In genomic region chr3:88624324-88624723, GRCm38 (mm10) we compare ENCODE assay signal across 8 mouse cellular contexts. TPM values are rescaled to one million over a fixed set of nuclear protein-coding genes. Genes with fewer than 3 reads are reported as not detected.
A peak's percentile ranks its signal among the peaks of the same experiment; 100 is the strongest.
DNase-seq lines count a peak whose midpoint lies in the region; ATAC-seq and TF ChIP-seq lines count a peak whose summit lies in the region.

No protein-coding gene starts in this region.

- peaks cover 50% of the 10 kb centered on the region for H3K4me1 ChIP-seq in forebrain, embryonic 12.5 days
- H3K4me1 ChIP-seq in limb, embryonic 14.5 days (ENCODE audit: control insufficient read depth, insufficient read depth, low read length), result peaks cover 26% of the 10 kb centered on the region
- peaks cover 39% of the 10 kb centered on the region for H3K4me1 ChIP-seq in stomach, embryonic 16.5 days (ENCODE audit: control insufficient read depth, insufficient read depth, low read length)

- peak overlapping the region; percentile 91 for H3K4me2 ChIP-seq in forebrain, embryonic 12.5 days
- peak overlapping the region; percentile 92 for H3K4me2 ChIP-seq in limb, embryonic 14.5 days (replicated peaks; ENCODE audit: low read depth, low read length, severe bottlenecking)
- H3K4me2 ChIP-seq in stomach, embryonic 16.5 days (ENCODE audit: low read depth, low read length), result peak overlapping the region; percentile 94

- no peaks in the 10 kb centered on the region for H3K27me3 ChIP-seq in forebrain, embryonic 12.5 days
- no peaks in the 10 kb centered on the region for H3K27me3 ChIP-seq in limb, embryonic 14.5 days (ENCODE audit: control insufficient read depth, insufficient read depth, low read length)
- H3K27me3 ChIP-seq in stomach, embryonic 16.5 days (ENCODE audit: control insufficient read depth, insufficient read depth, low read length), result no peaks in the 10 kb centered on the region

- ATAC-seq in forebrain, embryonic 12.5 days (ENCODE audit: low FRiP score), result no peak
- ATAC-seq in limb, embryonic 14.5 days (ENCODE audit: low FRiP score, low read depth), result no peak
- no peak for ATAC-seq in stomach, embryonic 16.5 days (ENCODE audit: insufficient read depth, low FRiP score)

- peak overlapping the region; percentile 99 for H3K9ac ChIP-seq in forebrain, embryonic 12.5 days
- H3K9ac ChIP-seq in limb, embryonic 14.5 days (ENCODE audit: low read depth, low read length, severe bottlenecking), result peak overlapping the region; percentile 96
- peak overlapping the region; percentile 98 for H3K9ac ChIP-seq in stomach, embryonic 16.5 days (ENCODE audit: low read length)

- H3K27ac ChIP-seq in forebrain, embryonic 12.5 days, result peak overlapping the region; percentile 98
- H3K27ac ChIP-seq in limb, embryonic 14.5 days (replicated peaks; ENCODE audit: low read depth, low read length), result peak overlapping the region; percentile 26
- peak overlapping the region; percentile 98 for H3K27ac ChIP-seq in stomach, embryonic 16.5 days (ENCODE audit: low read length)

- WGBS in forebrain, embryonic 12.5 days, result 20% methylated on average over 4 of the region's 4 CpGs
- 32% methylated on average over 4 of the region's 4 CpGs for WGBS in limb, embryonic 14.5 days
- WGBS in stomach, embryonic 16.5 days, result 8% methylated on average over 4 of the region's 4 CpGs

- H3K36me3 ChIP-seq in forebrain, embryonic 12.5 days (replicated peaks), result peaks cover 25% of the 10 kb centered on the region
- H3K36me3 ChIP-seq in limb, embryonic 14.5 days (ENCODE audit: control insufficient read depth, insufficient read depth, low read length), result peaks cover 42% of the 10 kb centered on the region
- no peaks in the 10 kb centered on the region for H3K36me3 ChIP-seq in stomach, embryonic 16.5 days (ENCODE audit: control insufficient read depth, insufficient read depth, low read length)

- TF ChIP-seq POLR2A in limb, embryonic 14.5 days (IDR thresholded peaks at IDR 0.05; ENCODE audit: borderline replicate concordance, extremely low read depth, insufficient read depth, insufficient read length), result no peak

- DNase-seq in gastrocnemius, postnatal 14 days, result peak; percentile 49
- DNase-seq in gastrocnemius, adult 18-20 months (ENCODE audit: low spot score), result no peak
- DNase-seq in NIH3T3 (ENCODE audit: low read depth), result peak; percentile 27
- no peak for DNase-seq in limb, embryonic 14.5 days (ENCODE audit: low spot score)
- DNase-seq in right cerebral cortex, postnatal 36 days (ENCODE audit: low spot score in 2 of 2), result no peak
- DNase-seq in urinary bladder, postnatal 10 days (ENCODE audit: low spot score), result no peak

- peak overlapping the region; percentile 90 for H3K4me3 ChIP-seq in forebrain, embryonic 12.5 days (replicated peaks)
- peak overlapping the region; percentile 80 for H3K4me3 ChIP-seq in limb, embryonic 14.5 days (replicated peaks; ENCODE audit: low read length)
- H3K4me3 ChIP-seq in stomach, embryonic 16.5 days (replicated peaks; ENCODE audit: low read length), result peak overlapping the region; percentile 87

- intact Hi-C loops in gastrocnemius, postnatal 14 days (cut with DNase I; ENCODE audit: low total_unique reads), result no loop called here

- no peaks in the 10 kb centered on the region for H3K9me3 ChIP-seq in forebrain, embryonic 12.5 days
- no peaks in the 10 kb centered on the region for H3K9me3 ChIP-seq in limb, embryonic 14.5 days (ENCODE audit: control insufficient read depth, low read length)
- H3K9me3 ChIP-seq in stomach, embryonic 16.5 days (replicated peaks; ENCODE audit: control insufficient read depth, low read length), result no peaks in the 10 kb centered on the region

RNA-seq across cellular contexts. Expression of gene Arhgef2, which starts 18.6 kb away (rescaled TPM):
- 10 to 100 TPM; 42.5 to 48.1 TPM for total RNA-seq in gastrocnemius, postnatal 14 days (2021)
- total RNA-seq in gastrocnemius, adult 18-20 months (2021), result 10 to 100 TPM; 11.5 to 20.0 TPM
- 146 and 147 TPM in 2 replicates for polyA plus RNA-seq in forebrain, embryonic 12.5 days (2016; fragmentation: Nextera tagmentation; extraction: Ambion mirVana)
- polyA plus RNA-seq in limb, embryonic 14.5 days (2012; rRNA removed), result 81.9 and 105 TPM in 2 replicates
- 84.7 and 94.8 TPM in 2 replicates for polyA plus RNA-seq in limb, embryonic 14.5 days (2014; fragmentation: Nextera tagmentation; extraction: Ambion mirVana)
- 75.4 and 81.3 TPM in 2 replicates for polyA plus RNA-seq in stomach, embryonic 16.5 days (2015; fragmentation: Nextera tagmentation; extraction: Ambion mirVana)

RNA-seq across cellular contexts. Expression of gene Rxfp4, which starts 28.6 kb away (rescaled TPM):
- not detected for total RNA-seq in gastrocnemius, postnatal 14 days (2021)
- not detected for total RNA-seq in gastrocnemius, adult 18-20 months (2021)
- not detected in 2 replicates for polyA plus RNA-seq in forebrain, embryonic 12.5 days (2016; fragmentation: Nextera tagmentation; extraction: Ambion mirVana)
- polyA plus RNA-seq in limb, embryonic 14.5 days (2012; rRNA removed), result not detected in 2 replicates
- 0.15 TPM in 1 of 2 replicates, not detected in the other for polyA plus RNA-seq in limb, embryonic 14.5 days (2014; fragmentation: Nextera tagmentation; extraction: Ambion mirVana)
- not detected in 2 replicates for polyA plus RNA-seq in stomach, embryonic 16.5 days (2015; fragmentation: Nextera tagmentation; extraction: Ambion mirVana)

RNA-seq across cellular contexts. Expression of gene Ssr2, which starts 48.6 kb away (rescaled TPM):
- 10 to 100 TPM; 80.7 to 98.2 TPM for total RNA-seq in gastrocnemius, postnatal 14 days (2021)
- total RNA-seq in gastrocnemius, adult 18-20 months (2021), result 10 to 100 TPM; 40.4 to 44.2 TPM
- 118 and 135 TPM in 2 replicates for polyA plus RNA-seq in forebrain, embryonic 12.5 days (2016; fragmentation: Nextera tagmentation; extraction: Ambion mirVana)
- polyA plus RNA-seq in limb, embryonic 14.5 days (2012; rRNA removed), result 422 and 466 TPM in 2 replicates
- polyA plus RNA-seq in limb, embryonic 14.5 days (2014; fragmentation: Nextera tagmentation; extraction: Ambion mirVana), result 307 and 325 TPM in 2 replicates
- polyA plus RNA-seq in stomach, embryonic 16.5 days (2015; fragmentation: Nextera tagmentation; extraction: Ambion mirVana), result 307 and 360 TPM in 2 replicates

Comparison
In these comparisons a context has a peak if more than half of its experiments do, and no peak if none do; other contexts are left out.
1. DNase-seq: peak in gastrocnemius, postnatal 14 days (single experiment) and NIH3T3 (single experiment); none in gastrocnemius, adult 18-20 months (single experiment), limb, embryonic 14.5 days (single experiment), right cerebral cortex, postnatal 36 days (0 of 2) and urinary bladder, postnatal 10 days (single experiment).
2. H3K27ac ChIP-seq: peak in every context shown above with its lines; median percentile 98 in forebrain, embryonic 12.5 days; 98 in stomach, embryonic 16.5 days; 26 in limb, embryonic 14.5 days.
3. Peak in every context shown above with its lines, with median percentiles within 50 percentile points of each other: H3K4me2 ChIP-seq, H3K4me3 ChIP-seq and H3K9ac ChIP-seq.